Mouse (Mus musculus) lung, postnatal 14 days (tissue): ENCODE measurements at regions not wholly inside any gene's neighbourhood (a gene's known extent, or its start where the extent isn't known, plus 50 kb on each side); places are given as distances from the start of the nearest gene placed in this dataset.
"Not testable (repeated sequence)": the region's sequence is repeated elsewhere in the genome, so short reads cannot be mapped to it uniquely, and the experiment has no call there.

Experiments
- DNase-seq: peaks from one replicate; pipeline ENCODE4 v3.0.0; 2021

GRCm38 (mm10) chr17:50407249-50407990, 101.8 kb upstream of the Plcl2 start:
- no peak for DNase-seq

GRCm38 (mm10) chr17:50408581-50408980, 100.6 kb upstream of the Plcl2 start:
- DNase-seq = no peak

- DNase-seq = no peak
These were observed 99.9 kb upstream of the Plcl2 start for GRCm38 (mm10) chr17:50409271-50409670.

GRCm38 (mm10) chr17:50409895-50410294, 99.3 kb upstream of the Plcl2 start:
- DNase-seq = no peak

- DNase-seq = no peak
These were observed 98.9 kb upstream of the Plcl2 start for GRCm38 (mm10) chr17:50410296-50410695.

- no peak for DNase-seq
These were observed 96.8 kb upstream of the Plcl2 start for GRCm38 (mm10) chr17:50412446-50412845.

- no peak for DNase-seq
These were observed 95.3 kb upstream of the Plcl2 start for GRCm38 (mm10) chr17:50413916-50414315.

GRCm38 (mm10) chr17:50415331-50416005, 93.7 kb upstream of the Plcl2 start:
- no peak for DNase-seq

- DNase-seq = no peak
These were observed 93.1 kb upstream of the Plcl2 start for GRCm38 (mm10) chr17:50416119-50416518.

- DNase-seq = no peak
These were observed 92.6 kb upstream of the Plcl2 start for GRCm38 (mm10) chr17:50416538-50417113.

GRCm38 (mm10) chr17:50418863-50419383, 90.3 kb upstream of the Plcl2 start:
- DNase-seq = peak; percentile 50

- not testable (repeated sequence) for DNase-seq
These were observed 89.7 kb upstream of the Plcl2 start for GRCm38 (mm10) chr17:50419551-50419950.

GRCm38 (mm10) chr17:50419966-50420365, 89.2 kb upstream of the Plcl2 start:
- peak; percentile 15 for DNase-seq

GRCm38 (mm10) chr17:50420690-50421089, 88.5 kb upstream of the Plcl2 start:
- DNase-seq = no peak

GRCm38 (mm10) chr17:50421476-50421875, 87.7 kb upstream of the Plcl2 start:
- DNase-seq = no peak

GRCm38 (mm10) chr17:50425110-50425509, 84.1 kb upstream of the Plcl2 start:
- no peak for DNase-seq

- DNase-seq = no peak
These were observed 83.7 kb upstream of the Plcl2 start for GRCm38 (mm10) chr17:50425531-50425930.

GRCm38 (mm10) chr17:50426146-50426545, 83.1 kb upstream of the Plcl2 start:
- DNase-seq = no peak

GRCm38 (mm10) chr17:50427331-50428003, 81.7 kb upstream of the Plcl2 start:
- no peak for DNase-seq

GRCm38 (mm10) chr17:50428004-50428560, 81.1 kb upstream of the Plcl2 start:
- no peak for DNase-seq

GRCm38 (mm10) chr17:50432559-50432958, 76.6 kb upstream of the Plcl2 start:
- no peak for DNase-seq

- no peak for DNase-seq
These were observed 70.2 kb upstream of the Plcl2 start for GRCm38 (mm10) chr17:50438960-50439359.

GRCm38 (mm10) chr17:50439365-50439764, 69.8 kb upstream of the Plcl2 start:
- peak; percentile 20 for DNase-seq
